Mouse (Mus musculus) left cerebral cortex, postnatal 25 days (tissue): ENCODE data around the gene Zfp523. TPM values are rescaled to one million over a fixed set of nuclear protein-coding genes. Genes with fewer than 3 reads are reported as not detected.
A peak's percentile ranks its signal among the peaks of the same experiment; 100 is the strongest.
"Not testable (repeated sequence)": the region's sequence is repeated elsewhere in the genome, so short reads cannot be mapped to it uniquely, and the experiment has no call there.

Source experiments
- DNase-seq, 2 experiments: peaks; one replicate each; pipeline ENCODE4 v3.0.0; 2022; ENCODE audit warnings: low spot score in 2 of 2, mixed read lengths in 1 of 2
- intact Hi-C: fragments of 180-260 bp; cut with DNase I; formaldehyde crosslinking; loops from one replicate; pipeline ENCODE4 v1.15.1; 2025
- total RNA-seq, 2 experiments: library from RNA; stranded (reverse); gene quantifications; 2 replicates each; pipeline ENCODE4 v1.2.3; 2021

Gene Zfp523
- total RNA-seq, 2 experiments from 2014 or later, result 110 to 113 TPM

DNA sequence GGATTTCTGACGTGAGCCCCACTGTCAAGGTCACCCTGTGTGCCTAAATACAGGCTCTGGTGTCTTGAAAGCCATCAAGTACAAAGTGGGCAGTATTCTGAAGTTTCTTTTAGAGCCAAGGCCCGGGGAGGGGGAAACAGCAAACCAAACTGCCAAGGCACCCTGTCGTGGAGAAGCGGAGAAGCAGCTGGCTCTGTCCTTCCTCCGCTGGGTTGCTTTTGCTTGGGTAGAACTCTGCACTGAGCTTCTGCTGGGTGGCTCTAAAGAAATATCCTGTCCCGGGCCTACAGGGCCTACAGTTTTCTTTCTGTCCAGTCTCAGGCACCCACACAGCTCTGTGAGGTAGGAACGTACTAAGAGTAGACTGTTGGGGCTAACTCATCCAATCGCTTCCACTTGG is 30.2 kb downstream of the Zfp523 start:
- DNase-seq, result no peak
- intact Hi-C loops, result loop anchor here (5.0 kb wide), 1 partner anchor 105 kb away; the partner anchor contains the start of gene Fance

DNA sequence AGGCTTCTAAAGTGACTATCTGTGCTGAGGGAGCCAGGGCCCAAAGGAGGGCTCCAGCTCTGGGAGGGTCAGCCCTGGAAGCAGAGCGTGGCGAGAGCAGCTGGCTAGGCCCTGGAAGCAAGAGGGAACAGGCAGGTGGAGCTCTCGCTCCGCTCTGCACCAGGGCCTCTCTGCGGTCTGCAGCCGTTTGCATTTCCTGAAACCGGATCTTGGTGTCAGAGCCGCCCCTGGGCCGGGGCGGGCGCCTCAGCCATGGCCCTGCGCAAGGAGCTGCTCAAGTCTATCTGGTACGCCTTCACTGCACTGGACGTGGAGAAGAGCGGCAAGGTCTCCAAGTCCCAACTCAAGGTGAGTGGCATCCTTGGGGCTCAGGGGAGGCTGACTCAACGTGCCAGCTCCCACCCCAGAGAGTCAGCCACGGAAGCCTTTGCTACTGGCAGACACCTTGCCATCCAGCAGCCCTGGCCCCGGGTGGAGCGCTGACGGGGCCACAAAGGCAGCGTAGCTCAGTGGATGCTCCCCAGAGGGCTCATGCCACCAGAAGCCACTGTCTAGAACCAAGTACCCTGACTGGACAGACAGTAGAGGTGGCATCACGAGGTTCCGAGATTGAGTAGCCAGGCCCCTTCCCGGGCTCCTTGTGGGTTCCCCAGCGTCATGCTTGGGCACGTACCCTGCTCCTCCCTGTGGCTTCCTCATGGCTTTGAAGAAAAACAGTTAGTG is 30.8 kb downstream of the Zfp523 start, which contains the start of gene Def6:
Gene Def6 (plus strand): TSS at position 188 of the 723 bp plus-strand sequence.
- DNase-seq, result peak; percentile 27 to 35
- intact Hi-C loops, result loop anchor here (5.0 kb wide), 1 partner anchor 105 kb away; the partner anchor contains the start of gene Fance

- DNase-seq, result no peak
- intact Hi-C loops, result loop anchor here (5.0 kb wide), 1 partner anchor 104 kb away; the partner anchor contains the start of gene Fance
These were observed 31.3 kb downstream of the Zfp523 start for GRCm38 (mm10) chr17:28208314-28208612.

DNA sequence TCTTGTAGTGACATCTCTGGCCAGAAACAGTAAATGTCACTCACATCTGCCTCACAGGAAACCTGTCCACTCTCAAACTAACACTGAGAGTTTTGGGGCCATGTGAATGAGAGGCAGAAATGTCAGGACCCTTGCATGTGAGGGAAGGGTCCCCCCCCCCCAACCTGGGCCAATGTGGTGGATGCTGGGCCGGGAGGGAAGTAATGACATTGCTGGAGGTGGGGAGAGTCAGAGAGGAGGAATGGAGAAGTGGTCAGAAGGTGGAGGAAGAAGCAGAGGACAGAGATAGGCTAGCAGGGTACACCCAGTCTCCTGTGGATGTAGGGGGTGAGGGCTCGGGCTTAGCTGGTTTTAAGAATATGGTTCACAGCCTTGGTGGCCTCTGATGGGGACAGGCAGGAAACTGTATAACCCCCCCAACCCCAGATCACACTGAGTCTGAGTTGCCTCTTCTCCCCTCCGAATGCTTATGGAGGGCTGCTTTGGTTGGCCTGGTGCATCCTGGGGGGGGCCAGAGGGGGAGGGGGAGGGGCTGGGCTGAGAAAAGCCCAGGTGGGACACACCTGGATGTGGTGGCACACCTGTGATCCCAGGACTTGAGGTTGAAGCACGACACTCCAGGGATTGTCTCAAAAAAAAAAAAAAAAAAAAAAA is 32.7 kb downstream of the Zfp523 start:
- no peak for DNase-seq
- intact Hi-C loops, result loop anchor here (5.0 kb wide), 1 partner anchor 103 kb away; the partner anchor contains the start of gene Fance

DNA sequence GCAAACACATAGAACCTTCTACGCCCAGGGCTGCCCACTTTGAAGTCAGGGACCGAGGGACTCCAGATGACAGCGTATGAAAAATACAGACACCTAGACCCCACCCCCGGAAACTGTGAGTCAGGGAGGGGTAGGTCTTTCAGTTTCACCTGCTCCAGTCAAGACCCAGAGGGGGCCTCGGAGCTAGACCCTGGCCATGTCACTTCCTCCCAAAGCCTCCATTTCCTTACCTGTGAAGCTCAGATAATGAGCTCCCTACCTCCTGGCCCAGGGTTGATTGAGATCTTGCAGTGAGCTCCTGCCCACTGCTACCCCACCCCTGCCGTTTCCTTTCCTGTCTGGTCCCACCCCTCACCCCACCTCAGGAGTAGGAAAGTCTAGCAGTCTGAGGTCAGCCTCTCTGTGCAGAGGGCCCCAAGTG is 35.0 kb downstream of the Zfp523 start:
- intact Hi-C loops, result no loop called here

GRCm38 (mm10) chr17:28212391-28212790 is 35.5 kb downstream of the Zfp523 start:
- intact Hi-C loops, result no loop called here
- DNase-seq, result no peak

More for the DNA sequence above, 35.0 kb downstream of the Zfp523 start:
- DNase-seq, result no peak

DNA sequence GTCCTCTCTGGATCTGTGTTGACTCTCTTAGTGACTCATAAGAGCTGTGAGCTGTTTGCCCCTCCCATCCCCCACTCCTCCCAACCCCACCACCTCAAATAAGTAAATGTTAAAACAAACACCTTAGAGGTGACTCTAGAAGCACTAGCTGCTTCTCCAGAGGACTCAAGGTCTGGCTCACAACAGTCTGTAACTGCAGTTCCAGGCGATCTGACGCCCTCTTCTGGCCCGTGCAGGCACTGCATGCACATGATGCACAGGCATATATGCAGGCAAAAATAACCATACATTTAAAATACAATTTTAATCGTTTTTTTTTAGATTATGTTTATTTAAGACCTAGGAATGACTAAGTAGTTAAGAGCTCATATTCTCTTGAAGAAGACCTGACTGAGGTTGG is 36.3 kb downstream of the Zfp523 start:
- intact Hi-C loops, result no loop called here
- no peak for DNase-seq

- intact Hi-C loops, result no loop called here
- no peak for DNase-seq
These were observed 39.9 kb downstream of the Zfp523 start for GRCm38 (mm10) chr17:28216791-28217190.

GRCm38 (mm10) chr17:28217721-28218649 is 41.1 kb downstream of the Zfp523 start:
- intact Hi-C loops, result no loop called here
- DNase-seq, result peak in 1 of 2 experiments; percentile 25

DNA sequence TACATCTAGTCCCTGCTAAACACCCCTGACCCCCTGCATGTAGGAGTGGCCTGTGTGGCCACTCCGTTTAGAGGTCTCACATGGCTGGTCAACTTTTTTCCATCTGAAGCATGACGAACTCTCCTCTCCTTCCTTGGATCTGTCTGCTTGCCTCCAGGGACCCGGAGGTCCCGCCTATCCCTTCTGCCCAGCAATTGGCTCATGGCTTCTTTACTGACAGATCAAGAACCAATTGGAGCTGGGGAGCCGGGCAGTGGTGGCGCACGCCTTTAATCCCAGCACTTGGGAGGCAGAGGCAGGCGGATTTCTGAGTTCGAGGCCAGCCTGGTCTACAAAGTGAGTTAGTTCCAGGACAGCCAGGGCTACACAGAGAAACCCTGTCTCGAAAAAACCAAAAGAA is 45.5 kb downstream of the Zfp523 start:
- intact Hi-C loops, result not testable (repeated sequence)

DNA sequence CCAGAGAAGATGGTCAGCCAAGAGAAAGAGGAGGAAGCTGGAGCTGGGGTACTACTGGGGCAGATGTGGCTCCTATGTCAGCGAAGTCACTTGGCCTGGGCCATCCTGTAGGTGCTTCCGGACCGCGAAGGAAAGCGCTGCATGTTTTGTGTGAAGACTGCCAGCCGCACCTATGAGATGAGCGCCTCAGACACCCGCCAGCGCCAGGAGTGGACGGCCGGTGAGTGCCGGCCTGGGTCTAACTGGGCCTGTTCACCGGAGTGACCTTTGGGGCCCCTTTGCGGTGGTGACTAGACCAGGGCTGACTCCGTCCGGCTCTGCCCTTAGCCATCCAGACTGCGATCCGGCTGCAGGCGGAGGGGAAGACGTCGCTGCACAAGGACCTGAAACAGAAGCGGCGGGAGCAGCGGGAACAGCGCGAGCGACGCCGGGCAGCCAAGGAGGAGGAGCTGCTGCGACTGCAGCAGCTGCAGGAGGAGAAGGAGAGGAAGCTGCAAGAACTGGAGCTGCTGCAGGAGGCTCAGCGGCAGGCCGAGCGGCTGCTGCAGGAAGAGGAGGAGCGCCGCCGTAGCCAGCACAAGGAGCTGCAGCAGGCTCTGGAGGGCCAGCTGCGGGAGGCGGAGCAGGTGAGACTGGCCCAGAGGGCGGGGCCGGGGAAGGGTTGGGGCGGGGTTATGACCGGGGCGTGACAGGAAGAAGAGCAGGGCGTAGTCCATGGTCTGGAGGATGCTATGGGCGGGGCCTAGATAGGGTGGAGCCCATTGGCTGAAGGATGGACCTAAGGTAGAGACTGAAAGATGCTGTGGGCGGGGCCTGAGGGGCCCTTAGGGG is 46.8 kb downstream of the Zfp523 start:
- intact Hi-C loops, result no loop called here
- DNase-seq, result peak; percentile 77 to 93

More for the DNA sequence above, 45.5 kb downstream of the Zfp523 start:
- not testable (repeated sequence) for DNase-seq

- no peak for DNase-seq
- intact Hi-C loops, result no loop called here
These were observed 47.7 kb downstream of the Zfp523 start for GRCm38 (mm10) chr17:28224615-28225014.

DNA sequence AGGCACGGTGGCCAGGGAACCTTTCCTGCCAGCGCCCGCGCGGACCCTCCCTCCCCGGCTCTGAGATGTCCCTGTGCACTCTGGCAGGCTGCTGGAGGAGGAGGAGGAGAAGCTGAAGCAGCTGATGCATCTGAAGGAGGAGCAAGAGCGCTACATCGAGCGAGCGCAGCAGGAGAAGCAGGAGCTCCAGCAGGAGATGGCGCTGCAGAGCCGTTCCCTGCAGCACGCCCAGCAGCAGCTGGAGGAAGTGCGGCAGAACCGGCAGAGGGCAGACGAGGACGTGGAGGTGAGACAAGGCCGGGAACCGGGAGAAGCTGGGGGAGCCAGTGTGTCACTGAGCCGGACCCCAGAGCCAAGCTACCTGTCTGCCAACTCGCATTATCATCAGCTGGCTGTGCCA is 49.1 kb downstream of the Zfp523 start:
- DNase-seq, result peak; percentile 89 to 97
- intact Hi-C loops, result loop anchor here (1.0 kb wide), 1 partner anchor 82 kb away; no protein-coding TSS in a partner anchor

DNA sequence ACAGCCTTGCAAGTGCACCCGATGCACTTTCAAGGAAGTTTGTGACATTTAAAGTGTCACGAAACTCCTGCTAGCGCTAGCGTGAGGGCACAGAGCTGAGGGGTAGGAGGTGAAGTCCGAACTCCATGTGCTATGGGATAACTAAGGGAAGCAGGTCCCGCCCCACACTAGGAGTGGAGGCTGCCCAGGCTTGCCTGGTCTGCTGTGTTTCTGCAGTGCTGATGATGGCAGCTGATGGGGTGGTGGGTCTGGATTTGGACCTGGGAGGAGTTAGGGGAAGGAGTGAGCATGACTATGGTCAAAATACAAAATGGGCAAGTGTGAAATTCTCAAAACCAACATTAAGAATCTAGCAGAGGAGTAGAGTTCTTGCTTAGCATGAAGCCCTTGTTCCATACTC is 53.6 kb downstream of the Zfp523 start:
- intact Hi-C loops, result loop anchor here (5.0 kb wide), 1 partner anchor 97 kb away; the partner anchor contains the start of gene Rpl10a
- DNase-seq, result no peak

- DNase-seq, result no peak
- intact Hi-C loops, result loop anchor here (5.0 kb wide), 1 partner anchor 96 kb away; the partner anchor contains the start of gene Rpl10a
These were observed 54.3 kb downstream of the Zfp523 start for GRCm38 (mm10) chr17:28231026-28231736.

DNA sequence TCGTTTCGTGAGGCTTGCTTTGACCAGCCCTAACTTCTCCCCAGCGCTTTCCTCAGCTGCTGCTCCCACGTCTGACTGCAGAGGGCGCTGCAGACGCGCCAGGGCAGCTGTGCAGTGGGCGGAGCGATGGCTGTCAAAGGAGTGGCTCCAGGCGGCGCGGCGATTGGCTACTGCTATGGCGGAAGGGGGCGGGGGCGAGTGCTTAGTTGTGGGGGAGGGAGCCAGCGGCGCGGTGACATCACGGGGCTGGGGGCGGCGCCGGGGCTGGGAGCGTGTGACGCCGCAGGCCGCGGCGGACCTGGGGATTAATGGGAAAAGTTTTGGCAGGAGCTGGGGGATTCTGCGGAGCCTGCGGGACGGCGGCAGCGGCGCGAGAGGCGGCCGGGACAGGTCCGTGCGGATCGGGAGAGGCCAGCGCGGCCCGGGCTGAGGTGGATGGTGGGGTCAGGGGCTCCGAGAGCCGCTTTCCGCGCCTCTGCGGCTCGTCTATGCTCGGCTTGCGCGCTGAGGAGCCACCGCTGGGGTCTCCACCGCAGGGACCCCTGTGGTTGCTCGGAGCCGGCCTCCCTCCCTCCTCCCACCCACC is 55.6 kb downstream of the Zfp523 start, which contains the start of gene Ppard:
Gene Ppard (plus strand): TSS at position 226 of the 586 bp plus-strand sequence.
- DNase-seq, result peak; percentile 97 to 98
- intact Hi-C loops, result loop anchor here (1.0 to 5.0 kb wide), 3 partner anchors 77 to 290 kb away; partner anchors contain the start of gene Rpl10a

DNA sequence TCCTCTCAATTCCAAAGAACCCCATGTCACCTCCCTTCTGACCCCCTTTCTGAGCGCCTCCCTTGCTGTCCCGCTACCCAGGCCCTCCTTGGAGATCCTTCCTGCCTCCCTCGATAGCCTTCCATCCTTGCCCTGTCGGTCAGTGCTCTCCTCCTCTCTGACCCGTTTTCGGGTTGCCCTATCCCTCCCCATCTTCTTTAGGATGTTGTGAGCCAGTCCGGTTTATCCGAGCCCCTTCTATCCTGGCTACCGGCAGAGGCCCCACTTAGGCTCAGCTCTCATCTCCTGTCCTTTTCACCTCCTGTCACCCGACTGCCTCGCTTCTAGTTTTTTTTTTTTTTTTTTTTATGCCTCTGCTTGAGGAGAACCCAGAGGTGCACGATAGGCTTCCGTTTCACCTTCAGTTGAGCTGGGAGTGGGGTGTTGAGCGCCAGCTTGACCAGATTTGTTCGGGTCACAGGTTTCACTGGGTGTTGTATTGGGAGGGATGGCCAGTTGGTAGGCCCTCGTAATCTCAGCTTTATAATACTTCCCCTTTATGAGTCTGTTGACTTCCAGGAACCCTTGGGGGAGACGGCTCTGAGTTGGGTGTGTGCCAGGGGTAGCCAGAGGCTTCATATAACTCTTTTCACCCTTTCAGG is 56.3 kb downstream of the Zfp523 start:
- intact Hi-C loops, result loop anchor here (2.0 to 5.0 kb wide), 2 partner anchors 94 to 290 kb away; partner anchors contain the start of gene Rpl10a
- peak in 1 of 2 experiments; percentile 16 for DNase-seq
